Mouse (Mus musculus) cerebellum, postnatal 36 days (tissue): ENCODE results near the gene Efna5.

Experiments used
- DNase-seq, 2 experiments: peaks; one replicate each; pipeline ENCODE4 v3.0.0; 2021 to 2022; ENCODE audit warnings: mixed read lengths in 2 of 2

The Efna5 gene

DNA sequence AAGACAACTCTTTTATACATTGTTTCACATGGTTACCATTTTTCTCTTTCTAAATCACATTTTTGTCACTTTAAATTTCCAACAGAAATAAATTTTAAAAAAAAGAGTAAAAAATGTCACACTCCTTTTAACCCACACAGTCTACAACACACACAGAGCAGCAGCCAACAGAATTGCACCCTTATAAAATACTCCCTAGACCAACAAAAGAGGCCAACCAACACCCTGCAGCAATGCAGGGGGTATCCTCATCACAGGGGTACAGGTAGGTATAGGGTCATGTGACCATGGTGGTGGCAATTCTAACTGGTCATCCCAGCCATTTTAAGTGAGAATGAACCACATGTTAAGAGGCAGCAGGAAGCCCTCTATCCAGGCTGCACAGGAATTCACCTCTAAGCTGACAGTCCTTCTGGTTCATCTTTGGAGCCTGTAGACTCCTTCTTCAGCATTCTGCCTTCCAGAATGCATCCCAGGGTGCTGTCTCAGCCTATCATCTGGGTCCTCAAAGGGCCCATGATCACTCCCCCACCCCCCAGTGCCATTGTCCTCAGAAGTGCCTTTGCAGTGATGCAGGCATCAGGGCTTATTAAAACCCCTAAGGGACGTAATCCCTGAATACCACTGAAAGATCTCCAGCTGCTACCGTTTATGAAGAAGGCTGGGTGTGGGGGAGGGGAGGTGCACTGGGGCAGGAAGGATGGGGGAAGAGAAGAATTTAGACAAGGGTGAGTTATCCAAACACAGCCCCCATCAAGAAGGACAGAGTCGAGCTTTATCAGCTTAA, 28.1 kb downstream of the Efna5 start:
- no peak for DNase-seq

DNA sequence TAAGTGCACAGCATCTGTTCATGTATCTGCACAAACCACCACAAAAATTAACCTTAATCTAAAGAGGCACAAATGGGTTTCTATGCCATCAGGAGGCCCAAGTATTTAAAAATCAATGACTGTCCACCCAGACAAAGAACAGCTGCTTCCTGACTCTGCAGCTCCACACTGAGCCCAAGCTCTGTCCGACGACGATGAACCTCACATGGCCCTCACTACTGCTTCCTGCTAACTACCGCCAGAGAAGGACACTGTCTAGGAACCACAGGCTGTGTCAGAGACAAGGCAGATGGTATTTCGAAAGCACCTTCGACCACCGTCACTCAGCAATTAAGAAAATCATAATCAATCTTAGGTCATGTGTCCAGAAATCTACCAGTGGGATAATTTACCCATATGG, 29.8 kb downstream of the Efna5 start:
- no peak for DNase-seq

DNA sequence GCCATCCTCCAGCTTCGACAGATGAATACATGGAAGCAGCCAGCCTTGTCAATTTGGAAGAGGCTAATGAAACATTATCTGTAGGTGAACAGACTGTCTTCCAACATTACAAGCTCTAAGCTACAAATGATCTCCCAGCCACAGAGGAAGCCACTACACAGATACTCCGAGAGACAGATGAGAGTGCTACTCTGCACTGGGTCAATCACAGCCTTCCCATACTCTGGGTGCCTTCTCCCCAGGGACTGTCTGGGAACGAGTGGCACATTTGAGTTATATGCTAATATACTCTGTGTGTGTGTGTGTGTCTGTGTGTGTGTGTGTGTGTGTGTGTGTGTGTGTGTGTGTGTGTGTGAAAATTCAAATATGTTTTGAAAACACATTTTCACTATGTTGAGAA, 30.5 kb downstream of the Efna5 start:
- no peak for DNase-seq

DNA sequence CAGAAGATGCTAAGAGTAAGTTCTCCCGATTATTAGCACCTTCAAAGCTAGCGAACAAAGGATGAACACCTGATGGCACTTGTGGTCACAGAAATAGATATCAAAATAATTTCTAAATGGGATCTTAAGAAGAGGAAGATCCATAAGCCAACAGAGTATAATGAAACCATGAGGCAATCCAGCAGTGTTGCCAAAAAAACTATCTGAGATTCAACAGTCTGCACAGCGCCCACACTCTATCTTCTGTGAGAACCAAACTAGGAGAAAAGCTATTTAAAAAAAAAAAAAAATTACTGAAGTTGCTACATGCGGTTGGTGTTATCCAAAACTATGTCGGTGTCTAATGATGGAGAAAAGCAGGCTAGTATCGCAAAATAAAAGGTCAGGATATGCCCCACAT, 31.4 kb downstream of the Efna5 start:
- no peak for DNase-seq

DNA sequence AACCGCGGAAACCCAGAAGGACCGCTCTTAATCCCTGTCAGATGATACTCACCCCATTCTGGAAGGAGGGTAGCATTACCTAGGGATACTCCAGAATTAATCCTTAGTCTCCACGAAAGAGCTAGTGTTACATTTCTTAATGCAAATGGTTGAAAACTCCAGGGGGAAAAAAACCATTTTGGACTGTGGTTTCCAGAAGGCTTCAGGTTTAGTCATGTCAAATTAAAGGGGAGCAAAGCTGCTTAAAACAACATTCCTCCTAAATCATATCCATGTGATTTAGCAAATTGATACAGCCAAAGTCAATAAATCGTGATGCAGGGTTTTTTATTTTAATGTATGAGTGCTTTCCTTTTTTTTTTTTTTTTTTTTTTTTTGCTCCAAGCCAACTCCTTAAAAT, 35.5 kb downstream of the Efna5 start:
- no peak for DNase-seq

DNA sequence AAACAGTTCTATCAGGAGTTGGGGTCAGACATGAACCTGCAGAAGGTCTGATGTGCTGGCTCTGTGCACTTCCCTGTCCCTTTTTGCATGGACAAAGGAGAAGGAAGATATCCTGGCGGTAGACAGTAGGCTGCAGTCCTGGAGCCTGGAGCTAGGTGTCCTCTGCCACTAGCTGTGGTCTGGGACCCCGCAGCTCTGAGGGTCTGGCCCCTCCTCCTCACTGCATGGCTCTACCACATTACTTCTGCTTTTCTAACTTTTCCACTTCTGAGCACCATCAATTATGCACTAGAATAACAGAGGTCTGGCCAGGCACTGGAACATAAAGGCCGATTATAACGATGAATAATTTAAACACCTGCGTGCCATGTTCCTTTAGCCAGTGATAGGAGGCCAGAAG, 36.8 kb downstream of the Efna5 start:
- no peak for DNase-seq

DNA sequence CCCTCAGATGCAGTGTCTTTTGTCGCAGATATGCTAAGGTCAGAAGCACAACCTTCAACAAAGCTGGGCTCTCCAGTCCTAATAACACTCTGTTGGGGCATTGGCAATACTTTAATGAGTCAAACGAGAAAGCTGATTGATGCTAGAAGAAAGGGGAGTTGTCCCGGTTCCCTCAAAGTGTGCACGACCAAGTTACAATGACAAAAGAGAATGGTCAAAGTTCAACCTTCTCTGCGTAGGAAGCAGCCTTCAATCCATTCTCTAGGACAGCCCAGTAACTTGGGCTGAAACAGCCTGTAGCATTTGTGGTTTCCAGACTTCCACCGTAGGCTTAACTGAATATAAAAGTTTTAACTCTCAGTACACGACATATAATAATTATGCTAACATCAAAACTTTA, 43.8 kb downstream of the Efna5 start:
- DNase-seq, result no peak

DNA sequence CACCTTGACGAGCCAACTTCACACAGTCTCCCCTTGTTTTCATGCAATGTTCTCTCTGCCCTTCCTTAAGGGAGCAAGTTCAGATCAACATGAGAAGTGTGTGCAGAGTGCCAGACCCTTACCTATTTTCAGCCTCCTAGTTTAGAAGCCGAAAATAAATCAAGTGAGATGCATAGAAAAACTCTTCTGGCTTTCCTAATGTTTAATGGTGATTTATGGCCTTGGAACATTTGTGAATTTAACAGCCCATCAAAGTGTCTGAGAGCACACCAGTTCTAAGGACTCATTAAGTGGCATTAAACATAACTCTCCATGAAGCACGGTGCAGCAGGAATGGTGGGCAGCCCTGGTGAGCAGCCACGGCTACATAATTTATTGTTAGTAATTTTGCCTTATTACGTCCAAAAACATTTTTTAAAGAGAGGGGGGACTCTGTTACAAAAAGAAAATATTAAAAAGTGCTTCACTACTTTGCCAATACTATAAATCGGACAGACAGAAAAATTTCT, 44.5 kb downstream of the Efna5 start:
- DNase-seq, result no peak

DNA sequence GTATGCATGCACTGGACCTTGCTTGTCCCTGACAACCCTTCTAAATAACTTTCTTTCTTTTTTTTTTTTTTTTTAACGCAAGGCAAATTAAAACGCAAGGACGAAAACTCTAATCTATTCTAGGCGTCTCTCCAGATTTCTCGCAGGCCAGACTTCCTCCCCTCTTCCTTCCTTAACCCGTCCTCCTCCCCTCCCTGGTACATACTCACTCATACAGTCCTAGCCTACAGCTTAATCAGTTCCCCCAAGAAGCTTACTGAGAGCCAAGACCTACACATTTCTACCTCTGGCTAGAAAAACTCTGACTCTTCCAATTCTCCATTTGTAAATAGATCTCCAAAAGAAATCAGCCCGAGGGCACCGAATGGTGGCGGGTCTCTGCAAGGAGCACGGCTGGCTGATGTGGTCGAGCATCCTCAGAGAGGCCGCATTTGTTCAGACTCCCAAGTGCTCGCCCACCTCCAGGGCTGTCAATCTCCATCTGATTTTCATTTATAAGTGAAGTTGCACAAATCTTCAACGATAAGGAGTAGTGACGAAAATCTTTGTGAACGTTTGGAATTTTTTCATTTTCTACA, 48.5 kb downstream of the Efna5 start:
- no peak for DNase-seq

DNA sequence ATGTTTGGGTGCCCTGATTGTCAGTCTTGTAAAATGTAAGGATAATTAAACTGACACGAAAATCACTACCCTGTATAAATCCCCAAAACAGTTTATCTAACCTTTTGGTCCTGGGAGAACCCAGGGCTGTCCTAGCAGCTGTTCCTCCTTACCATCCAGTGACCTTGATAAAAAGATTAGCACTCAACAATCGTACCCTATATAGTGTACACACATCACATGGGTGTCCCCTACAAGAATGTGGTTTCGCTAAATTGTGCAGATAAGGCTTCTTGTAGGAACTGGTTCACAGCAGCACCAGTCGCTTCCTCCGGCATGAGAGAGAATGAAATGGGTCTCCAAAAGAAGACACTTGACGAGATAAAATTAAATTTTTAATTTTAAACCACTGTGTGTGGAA, 53.6 kb downstream of the Efna5 start:
- no peak for DNase-seq

DNA sequence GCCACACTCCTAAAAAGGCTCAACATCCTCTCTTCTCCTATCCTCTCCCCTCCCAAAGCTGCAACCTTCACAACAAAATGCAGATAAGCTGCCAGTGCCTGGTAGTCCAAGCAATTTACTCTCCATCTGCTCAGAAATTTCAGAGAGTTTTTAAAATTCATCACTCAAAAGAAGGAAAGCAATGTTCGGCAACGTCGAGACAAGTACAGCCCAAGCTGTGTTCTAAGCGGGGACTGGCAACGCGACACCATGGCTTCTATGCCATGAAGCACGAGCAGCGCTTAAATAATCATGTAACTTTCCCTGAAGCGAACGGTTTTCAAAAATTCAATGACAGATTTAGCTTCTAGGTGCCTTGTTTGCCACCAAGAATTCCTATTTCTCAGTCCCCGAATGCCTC, 59.9 kb downstream of the Efna5 start:
- DNase-seq, result no peak

DNA sequence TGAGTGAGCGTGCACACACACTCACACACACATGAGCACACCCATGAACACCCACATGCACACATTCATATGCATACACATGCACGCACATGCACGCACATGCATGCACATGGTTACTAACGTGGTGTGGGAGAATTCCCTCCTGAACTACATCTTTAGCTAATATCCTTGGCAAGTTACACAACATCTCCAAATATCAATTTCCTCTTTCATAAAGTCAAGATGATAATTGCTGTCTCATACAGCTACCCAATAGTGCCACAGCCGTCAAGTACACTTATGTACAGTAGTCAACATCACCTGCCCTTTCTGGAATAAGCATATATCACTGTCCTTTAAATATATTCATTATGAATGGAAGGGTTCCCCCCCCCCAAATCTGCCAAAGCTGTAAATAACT, 61.2 kb downstream of the Efna5 start:
- no peak for DNase-seq

DNA sequence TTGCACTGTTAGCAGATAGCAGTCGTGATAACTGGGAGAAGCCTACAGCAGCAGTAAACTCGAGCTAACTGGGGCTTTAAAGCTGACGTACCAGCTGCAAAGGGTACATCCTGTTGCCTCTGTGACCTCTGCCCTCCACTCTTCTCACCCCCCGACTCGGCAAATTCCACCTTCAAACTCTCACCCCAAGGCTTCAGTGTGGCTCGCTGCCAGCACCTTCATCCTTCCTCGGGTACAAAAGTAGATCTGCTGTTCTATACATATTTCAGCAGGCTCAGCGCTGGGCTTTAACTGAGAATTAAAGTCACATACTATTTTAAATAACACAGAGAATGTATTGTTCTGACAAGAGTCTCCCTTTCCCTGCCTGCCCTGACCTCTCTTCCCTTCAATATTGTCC, 62.3 kb downstream of the Efna5 start:
- no peak for DNase-seq

DNA sequence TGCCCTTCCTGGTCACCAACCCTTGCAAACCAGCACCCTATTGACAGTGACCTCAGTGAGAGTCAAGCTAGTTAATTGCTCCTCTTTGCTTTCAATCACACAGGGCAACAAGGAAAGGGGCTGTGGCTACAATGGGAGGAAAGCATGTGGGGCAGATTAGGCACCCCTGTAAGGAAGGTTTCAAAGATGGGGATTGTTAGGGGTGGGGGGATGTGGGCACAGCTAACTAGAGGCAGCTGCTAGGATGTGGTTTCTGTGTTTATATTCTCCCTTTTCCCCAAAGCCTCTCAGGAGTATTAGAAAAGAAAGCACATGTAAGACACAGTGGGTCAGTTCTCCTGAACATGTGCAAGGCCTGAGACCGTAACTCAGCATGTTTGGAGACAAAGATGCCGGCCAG, 62.8 kb downstream of the Efna5 start:
- DNase-seq, result no peak

DNA sequence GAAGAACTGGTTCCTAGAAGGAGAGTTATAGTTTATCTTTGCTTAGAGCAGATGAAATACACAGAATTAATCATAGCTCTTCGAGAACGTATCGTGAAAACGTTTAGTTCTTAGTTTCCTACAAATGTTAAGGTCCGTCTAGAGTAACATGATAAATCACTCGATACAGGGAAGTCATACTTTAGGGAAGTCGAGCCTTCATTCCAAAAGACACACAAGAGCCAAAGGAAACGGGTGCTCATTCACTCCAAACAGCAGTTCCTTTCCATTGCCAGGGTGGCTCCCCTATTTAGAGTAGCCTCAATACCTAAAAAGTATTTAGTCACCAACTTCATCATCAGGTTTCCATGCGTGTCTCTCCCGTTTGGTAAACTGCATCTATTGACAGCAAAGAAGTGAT, 64.2 kb downstream of the Efna5 start:
- no peak for DNase-seq

DNA sequence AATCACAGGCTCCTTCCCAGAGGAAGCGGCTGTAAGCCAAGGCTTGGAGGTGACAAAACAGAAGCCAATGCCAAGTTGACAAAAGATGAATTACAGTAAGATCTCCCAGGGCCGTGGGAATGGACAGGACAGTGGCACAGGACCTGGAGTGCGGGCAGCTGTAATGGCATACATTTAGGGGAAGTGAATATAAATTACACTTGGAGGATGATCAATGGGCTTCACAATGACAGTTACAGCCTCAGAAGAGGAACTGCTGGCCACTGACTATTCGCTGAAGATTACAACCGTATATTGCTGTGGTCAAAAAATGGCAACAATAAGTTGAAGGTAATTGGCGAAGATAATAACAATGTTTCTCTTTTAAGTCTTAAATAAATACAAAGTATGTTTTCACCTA, 67.7 kb downstream of the Efna5 start:
- DNase-seq, result no peak

DNA sequence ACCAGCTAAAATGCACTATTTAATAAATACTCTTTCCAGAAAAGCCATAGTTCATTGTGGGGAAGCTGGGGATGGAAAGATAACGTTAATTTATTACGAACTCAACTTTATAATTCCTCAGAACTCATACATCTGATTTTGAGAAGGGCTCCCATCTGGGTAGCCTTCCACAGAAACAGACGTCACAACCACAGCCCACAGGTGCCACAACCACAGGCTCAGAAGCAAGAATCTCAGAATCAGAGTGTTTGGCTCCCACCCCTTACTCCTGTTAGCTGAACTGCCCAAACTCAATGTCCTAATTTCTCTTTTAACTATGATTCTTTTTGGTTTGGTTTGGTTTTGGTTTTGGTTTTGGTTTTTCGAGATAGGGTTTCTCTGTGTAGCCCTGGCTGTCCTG, 73.2 kb downstream of the Efna5 start:
- DNase-seq, result no peak

DNA sequence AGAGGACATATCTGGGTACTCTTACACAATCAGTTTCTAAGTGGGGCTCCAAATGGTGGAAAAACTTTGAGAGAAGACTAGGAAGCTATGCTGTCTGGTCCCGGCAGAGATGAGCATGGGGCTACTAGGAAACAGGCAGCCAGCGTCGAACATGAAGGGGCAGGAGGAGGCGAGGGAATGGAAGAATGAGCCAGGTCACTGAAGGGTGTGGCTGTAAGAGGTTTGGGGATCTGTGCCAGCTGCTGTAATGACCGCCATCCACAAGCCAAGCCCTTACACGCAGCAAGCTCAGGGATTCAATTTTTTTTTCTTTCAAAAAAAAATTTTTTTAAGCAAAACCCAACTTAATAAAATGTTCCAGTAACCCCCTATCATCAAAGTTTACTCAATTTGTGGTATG, 74.5 kb downstream of the Efna5 start:
- no peak for DNase-seq

DNA sequence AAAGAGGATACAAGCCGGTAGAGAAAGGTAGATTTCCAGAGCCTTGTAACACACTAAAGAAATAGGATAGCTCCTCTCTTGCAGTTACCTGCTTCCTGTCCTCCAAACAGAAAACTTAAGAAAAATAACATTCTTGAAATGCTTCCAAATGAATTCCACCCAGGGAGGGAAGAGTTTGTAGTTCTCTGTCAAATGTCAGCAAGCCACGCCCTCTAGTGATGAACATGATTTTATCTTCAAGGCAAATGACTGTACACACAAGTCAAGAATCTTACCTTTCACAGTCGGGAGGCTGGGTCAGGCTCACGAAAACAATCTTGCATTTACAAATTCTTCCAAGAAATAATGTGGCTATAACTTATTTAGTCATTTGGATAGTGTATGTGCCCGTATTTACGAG, 78.4 kb downstream of the Efna5 start:
- DNase-seq, result no peak

DNA sequence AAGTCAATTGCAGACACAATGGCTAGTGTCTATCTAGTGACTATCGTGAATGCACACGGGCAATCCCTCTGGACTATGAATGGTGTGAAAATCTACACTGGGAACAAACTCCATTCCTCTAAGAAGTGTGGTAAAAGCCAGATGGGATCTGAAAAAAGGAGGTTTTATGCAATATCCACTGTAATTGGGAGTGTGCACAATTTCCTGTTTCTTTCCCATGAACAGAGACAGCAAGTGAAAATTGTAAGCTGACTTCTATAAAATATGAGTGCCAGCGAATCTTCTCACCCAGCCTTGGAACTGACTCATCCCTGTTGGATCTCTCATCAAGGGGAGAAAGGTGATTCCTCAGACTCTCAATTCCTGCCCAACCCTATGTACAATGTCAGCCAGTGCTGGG, 83.8 kb downstream of the Efna5 start:
- no peak for DNase-seq

DNA sequence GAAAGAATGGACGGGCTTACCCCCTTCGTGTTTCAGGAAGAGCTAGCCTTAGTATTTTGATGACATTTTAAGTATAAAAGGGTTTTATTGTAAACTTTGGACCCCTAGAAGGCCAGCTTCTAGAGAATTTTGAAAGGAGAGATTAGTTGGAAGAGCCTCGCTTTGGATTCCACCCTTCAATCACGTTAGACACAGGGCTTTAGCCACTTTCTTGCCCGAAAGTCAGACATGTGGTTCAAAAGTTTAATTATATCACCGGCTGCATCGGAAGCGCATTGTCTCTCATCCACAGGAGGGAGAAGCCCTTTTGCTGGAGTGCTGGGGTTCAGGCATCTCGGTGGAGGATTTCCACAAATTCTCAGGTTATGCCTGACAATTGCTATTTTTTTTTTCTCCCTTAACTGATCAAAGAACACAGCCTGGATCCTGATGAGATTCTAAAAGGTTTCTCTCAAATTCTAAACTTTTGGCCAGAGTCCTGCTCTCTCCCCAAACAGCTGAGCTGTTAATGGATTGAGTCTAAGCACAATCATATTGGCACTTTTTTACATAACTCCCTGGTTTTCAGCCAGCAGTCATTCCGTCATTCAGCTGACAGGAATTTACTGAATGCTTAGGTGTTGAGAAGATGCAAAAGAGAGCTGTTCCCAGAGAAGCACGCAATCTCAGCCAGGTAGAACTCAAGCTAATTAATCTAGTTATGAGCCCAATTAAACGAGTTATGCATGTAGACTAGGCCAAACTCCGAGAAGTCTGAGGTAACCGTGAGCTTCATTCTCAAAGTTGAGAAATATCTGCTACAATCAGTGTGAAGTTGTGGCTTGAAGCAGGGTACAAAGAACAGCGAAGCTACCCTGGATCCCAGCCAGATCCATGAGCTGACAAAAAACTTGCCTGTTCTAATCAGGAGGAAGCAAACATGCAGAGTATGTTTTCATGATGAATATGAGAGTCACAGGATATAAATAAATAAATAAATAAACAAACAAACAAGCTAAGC, 91.5 kb downstream of the Efna5 start:
- no peak for DNase-seq

DNA sequence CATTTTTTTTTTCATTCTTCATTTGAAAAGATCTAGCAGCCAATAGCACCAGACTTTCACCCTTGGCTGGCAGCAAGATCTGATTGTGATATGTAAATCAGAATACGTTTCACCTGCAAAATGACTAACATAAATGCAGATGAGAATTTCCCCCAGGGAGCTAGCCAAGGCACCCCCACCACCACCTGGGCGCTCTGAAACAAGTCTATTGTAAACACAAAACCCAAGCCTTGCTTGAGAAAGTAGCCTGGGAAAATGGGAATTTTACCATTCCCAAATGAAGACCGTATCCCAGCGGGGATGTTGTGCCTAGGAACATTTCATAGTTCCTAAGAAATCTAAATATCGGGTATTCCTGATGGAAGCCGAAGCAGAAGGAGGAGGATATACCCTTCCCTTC, 92.3 kb downstream of the Efna5 start:
- DNase-seq, result no peak

DNA sequence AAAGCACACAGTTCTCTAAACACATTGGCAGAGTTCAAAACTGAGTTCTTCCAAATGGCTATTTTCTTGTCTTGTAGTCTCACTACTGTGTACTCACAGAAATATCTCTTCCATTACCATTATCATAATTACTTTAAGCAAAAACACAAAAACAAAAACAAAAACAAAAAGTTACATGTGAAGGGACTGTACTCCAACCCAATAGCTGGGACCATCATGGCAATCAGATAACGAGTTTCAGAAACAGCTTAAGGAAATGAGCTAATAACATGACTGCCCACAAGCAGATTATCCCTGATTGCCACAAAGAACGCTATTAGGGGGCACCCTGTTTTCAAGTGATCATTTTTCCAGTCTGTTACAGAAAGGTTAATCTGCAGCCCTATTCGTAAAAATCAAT, 93.3 kb downstream of the Efna5 start:
- no peak for DNase-seq

DNA sequence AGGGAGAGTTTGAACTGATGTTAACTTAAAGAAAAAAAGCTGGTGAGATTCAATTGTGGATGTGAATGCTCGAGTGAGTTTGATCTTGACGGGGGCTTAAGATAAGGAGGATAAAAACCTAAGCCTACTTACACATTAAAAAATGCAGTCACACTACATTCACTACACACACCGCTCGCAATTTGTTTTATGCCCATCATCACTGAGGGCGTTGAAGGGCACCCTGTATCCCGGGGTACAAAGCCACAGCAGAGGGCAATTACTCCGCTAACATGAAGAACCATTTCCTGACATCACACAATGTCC, 94.6 kb downstream of the Efna5 start:
- no peak for DNase-seq
